ENCODE assay signal across 21 mouse cellular contexts in genomic region chr2:117103461-117103860, GRCm38 (mm10). TPM values are rescaled to one million over a fixed set of nuclear protein-coding genes. Genes with fewer than 3 reads are reported as not detected.
A peak's percentile ranks its signal among the peaks of the same experiment; 100 is the strongest.
DNase-seq lines count a peak whose midpoint lies in the region; ATAC-seq lines count a peak whose summit lies in the region.
"Had no signal": no experiment of that assay in that cellular context is flagged by ENCODE, and none has a peak within 500 bp of the region (broad histone marks: within the 10 kb centered on the region; RNA-seq: fewer than 3 reads in every experiment).

No protein-coding gene starts in this region.

- peaks cover 27% of the 10 kb centered on the region for H3K4me1 ChIP-seq in forebrain, embryonic 10.5 days
- H3K4me1 ChIP-seq in forebrain, embryonic 12.5 days = peaks cover 7% of the 10 kb centered on the region
- H3K4me1 ChIP-seq in hindbrain, embryonic 10.5 days (replicated peaks) = peaks cover 39% of the 10 kb centered on the region
- H3K4me1 ChIP-seq in hindbrain, embryonic 12.5 days = peaks cover 4% of the 10 kb centered on the region
- H3K4me1 ChIP-seq: neural tube, embryonic 12.5 days had no signal

- 11% methylated on average over 4 of the region's 4 CpGs for WGBS in forebrain, embryonic 10.5 days
- 6% methylated on average over 4 of the region's 4 CpGs for WGBS in forebrain, embryonic 12.5 days
- WGBS in hindbrain, embryonic 10.5 days = 9% methylated on average over 4 of the region's 4 CpGs
- WGBS in hindbrain, embryonic 12.5 days = 10% methylated on average over 4 of the region's 4 CpGs

- H3K27me3 ChIP-seq in forebrain, embryonic 10.5 days (ENCODE audit: poor library complexity, severe bottlenecking) = no peaks in the 10 kb centered on the region
- H3K27me3 ChIP-seq in forebrain, embryonic 12.5 days = no peaks in the 10 kb centered on the region
- no peaks in the 10 kb centered on the region for H3K27me3 ChIP-seq in hindbrain, embryonic 10.5 days (ENCODE audit: insufficient read depth, poor library complexity, severe bottlenecking)
- H3K27me3 ChIP-seq in hindbrain, embryonic 12.5 days = no peaks in the 10 kb centered on the region
- H3K27me3 ChIP-seq: heart, embryonic 15.5 days; limb, embryonic 13.5 days; neural tube, embryonic 12.5 days had no signal

- H3K36me3 ChIP-seq in forebrain, embryonic 10.5 days (replicated peaks) = no peaks in the 10 kb centered on the region
- no peaks in the 10 kb centered on the region for H3K36me3 ChIP-seq in forebrain, embryonic 12.5 days (replicated peaks)
- no peaks in the 10 kb centered on the region for H3K36me3 ChIP-seq in hindbrain, embryonic 10.5 days
- no peaks in the 10 kb centered on the region for H3K36me3 ChIP-seq in hindbrain, embryonic 12.5 days
- H3K36me3 ChIP-seq: heart, embryonic 15.5 days; limb, embryonic 13.5 days; neural tube, embryonic 12.5 days had no signal

- no peak overlapping the region for H3K9ac ChIP-seq in forebrain, embryonic 12.5 days
- no peak overlapping the region for H3K9ac ChIP-seq in hindbrain, embryonic 12.5 days
- H3K9ac ChIP-seq: heart, embryonic 15.5 days; limb, embryonic 13.5 days; liver, embryonic 14.5 days; lung, embryonic 14.5 days; neural tube, embryonic 12.5 days had no signal

- H3K9me3 ChIP-seq in forebrain, embryonic 10.5 days = no peaks in the 10 kb centered on the region
- H3K9me3 ChIP-seq in forebrain, embryonic 12.5 days = no peaks in the 10 kb centered on the region
- no peaks in the 10 kb centered on the region for H3K9me3 ChIP-seq in hindbrain, embryonic 10.5 days
- no peaks in the 10 kb centered on the region for H3K9me3 ChIP-seq in hindbrain, embryonic 12.5 days (replicated peaks)
- H3K9me3 ChIP-seq: limb, embryonic 13.5 days; neural tube, embryonic 12.5 days had no signal

- H3K4me3 ChIP-seq in forebrain, embryonic 10.5 days = no peak overlapping the region
- no peak overlapping the region for H3K4me3 ChIP-seq in forebrain, embryonic 12.5 days (replicated peaks)
- no peak overlapping the region for H3K4me3 ChIP-seq in hindbrain, embryonic 10.5 days
- no peak overlapping the region for H3K4me3 ChIP-seq in hindbrain, embryonic 12.5 days
- H3K4me3 ChIP-seq: heart, embryonic 15.5 days; limb, embryonic 13.5 days; neural tube, embryonic 12.5 days had no signal

- no peak for DNase-seq in forebrain, embryonic 10.5 days (ENCODE audit: extremely low spot score, low spot score)
- DNase-seq in hindbrain, embryonic 10.5 days (ENCODE audit: low spot score) = peak; percentile 43
- DNase-seq in retina, postnatal 1 day = peak; percentile 31
- no peak for DNase-seq in retina, embryonic 14.5 days (ENCODE audit: low spot score)
- DNase-seq in left cerebral cortex, adult 18-20 months (ENCODE audit: low spot score in 2 of 2) = no peak
- no peak for DNase-seq in neural tube, embryonic 10.5 days (ENCODE audit: extremely low spot score, low spot score)
- DNase-seq: adrenal gland, postnatal 14 days; cerebellum, adult 8-10 months; gastrocnemius, postnatal 10 days; heart, postnatal 4 days; kidney, postnatal 36 days; layer of hippocampus, postnatal 36 days; lung, embryonic 14.5 days; thymus, postnatal 14 days had no signal

- peak overlapping the region; percentile 37; the same call in 1 of the 2 replicates for H3K27ac ChIP-seq in forebrain, embryonic 10.5 days
- no peak overlapping the region for H3K27ac ChIP-seq in forebrain, embryonic 12.5 days
- peak overlapping the region; percentile 77 for H3K27ac ChIP-seq in hindbrain, embryonic 10.5 days
- H3K27ac ChIP-seq in hindbrain, embryonic 12.5 days = no peak overlapping the region
- H3K27ac ChIP-seq: heart, embryonic 15.5 days; limb, embryonic 13.5 days; liver, embryonic 14.5 days; neural tube, embryonic 12.5 days had no signal

- ATAC-seq in forebrain, embryonic 12.5 days (ENCODE audit: low FRiP score) = no peak
- no peak for ATAC-seq in hindbrain, embryonic 12.5 days (ENCODE audit: low FRiP score)
- ATAC-seq: intestine, postnatal 0 days had no signal

- H3K4me2 ChIP-seq in forebrain, embryonic 12.5 days = no peak overlapping the region
- H3K4me2 ChIP-seq in hindbrain, embryonic 12.5 days (replicated peaks) = no peak overlapping the region
- H3K4me2 ChIP-seq: heart, embryonic 15.5 days; limb, embryonic 13.5 days; lung, embryonic 14.5 days; neural tube, embryonic 12.5 days had no signal

RNA-seq across cellular contexts. Expression of gene Spred1, which starts 17.7 kb away (rescaled TPM):
- polyA plus RNA-seq in forebrain, embryonic 10.5 days (2016; fragmentation: Nextera tagmentation; extraction: Ambion mirVana) = 7.2 and 7.4 TPM in 2 replicates
- polyA plus RNA-seq in forebrain, embryonic 12.5 days (2016; fragmentation: Nextera tagmentation; extraction: Ambion mirVana) = 13.5 and 19.5 TPM in 2 replicates
- polyA plus RNA-seq in hindbrain, embryonic 10.5 days (2016; fragmentation: Nextera tagmentation; extraction: Ambion mirVana) = 8.9 and 12.1 TPM in 2 replicates
- polyA plus RNA-seq in hindbrain, embryonic 12.5 days (2016; fragmentation: Nextera tagmentation; extraction: Ambion mirVana) = 21.0 and 23.4 TPM in 2 replicates
- total RNA-seq in left cerebral cortex, adult 18-20 months (2021) = 100 to 1,000 TPM; 169 to 186 TPM

Comparison
In these comparisons a context has a peak if more than half of its experiments do, and no peak if none do; other contexts are left out.
1. DNase-seq: peak in hindbrain, embryonic 10.5 days (single experiment) and retina, postnatal 1 day (single experiment); none in forebrain, embryonic 10.5 days (single experiment), retina, embryonic 14.5 days (single experiment), left cerebral cortex, adult 18-20 months (0 of 2) and neural tube, embryonic 10.5 days (single experiment).
2. H3K27ac ChIP-seq: peak in forebrain, embryonic 10.5 days (single experiment) and hindbrain, embryonic 10.5 days (single experiment); none in forebrain, embryonic 12.5 days (single experiment) and hindbrain, embryonic 12.5 days (single experiment).